Mouse (Mus musculus): ENCODE measurements around the gene Fzd4.
A peak's percentile ranks its signal among the peaks of the same experiment; 100 is the strongest.

The Fzd4 gene

DNA sequence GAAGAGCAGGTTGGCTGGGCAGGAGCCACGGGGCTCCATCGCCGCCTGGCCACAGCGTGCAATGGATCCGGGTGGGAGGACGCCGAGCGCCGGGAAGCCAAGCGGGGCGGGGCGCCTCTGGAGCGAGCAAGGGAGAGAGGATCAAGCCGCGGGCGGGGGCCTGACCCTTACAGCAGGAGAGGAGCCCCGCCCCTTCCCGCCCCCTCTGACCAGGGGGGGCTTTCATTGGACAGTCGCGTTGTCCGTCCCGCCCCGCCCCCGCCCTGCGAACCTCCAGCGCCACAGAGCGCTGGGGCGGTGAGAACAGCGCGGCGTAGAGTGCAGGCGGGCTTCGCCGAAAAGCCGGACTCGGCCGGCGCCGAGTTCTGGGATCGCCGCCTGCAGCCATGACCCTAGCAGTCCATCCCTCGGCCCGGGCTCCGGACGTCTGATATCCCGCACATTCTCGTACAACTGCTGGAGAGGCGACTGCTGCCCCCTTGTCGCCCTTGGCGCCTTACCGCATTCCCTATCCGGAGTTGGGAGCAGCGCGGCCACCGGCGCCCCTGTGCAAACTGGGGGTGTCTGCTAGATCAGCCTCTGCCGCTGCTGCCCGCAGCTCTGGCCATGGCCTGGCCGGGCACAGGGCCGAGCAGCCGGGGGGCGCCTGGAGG lies at the start of gene Fzd4, which contains the start of gene Tmem135:
TSS of gene Fzd4 (plus strand) at position 275 of the 653 bp plus-strand sequence.
TSS of gene Tmem135 (minus strand) at position 142 of the 653 bp plus-strand sequence.
- peak; percentile 97 for DNase-seq

DNA sequence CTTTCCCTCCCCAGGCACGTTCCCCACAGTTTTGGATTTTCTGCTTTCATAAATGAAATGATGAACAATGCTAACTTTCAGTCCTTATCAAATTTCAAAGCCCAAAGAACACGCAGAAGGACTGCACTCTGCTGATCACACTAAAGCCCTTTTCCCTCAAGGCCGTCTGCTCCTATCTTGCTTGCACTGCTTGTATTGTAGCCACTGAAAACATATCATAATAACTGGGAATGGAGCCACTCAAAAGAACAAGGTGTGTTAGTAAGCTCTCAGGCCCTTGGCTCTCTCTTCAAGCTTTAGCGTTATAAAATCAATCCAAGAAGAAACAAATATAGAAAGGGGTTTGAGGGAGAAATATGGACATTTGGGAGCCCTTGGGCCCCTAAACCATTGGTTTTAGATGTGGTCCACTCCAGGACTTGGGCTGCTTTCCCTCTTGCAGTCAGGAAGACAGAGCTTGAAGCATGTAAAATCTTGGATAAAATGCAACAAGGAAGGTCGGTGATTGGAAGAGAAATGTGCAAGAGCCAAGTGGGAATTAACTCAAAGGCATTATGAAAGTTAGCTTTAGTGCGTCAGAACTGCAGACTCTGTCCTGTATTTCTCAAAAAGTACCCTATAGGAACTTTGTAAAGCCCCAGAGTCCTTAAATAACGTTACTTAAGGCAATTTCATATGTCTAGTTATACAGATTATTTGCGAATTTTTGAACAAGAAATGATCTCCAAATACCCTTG lies 48.5 kb upstream of the Fzd4 start:
- DNase-seq: no peak

DNA sequence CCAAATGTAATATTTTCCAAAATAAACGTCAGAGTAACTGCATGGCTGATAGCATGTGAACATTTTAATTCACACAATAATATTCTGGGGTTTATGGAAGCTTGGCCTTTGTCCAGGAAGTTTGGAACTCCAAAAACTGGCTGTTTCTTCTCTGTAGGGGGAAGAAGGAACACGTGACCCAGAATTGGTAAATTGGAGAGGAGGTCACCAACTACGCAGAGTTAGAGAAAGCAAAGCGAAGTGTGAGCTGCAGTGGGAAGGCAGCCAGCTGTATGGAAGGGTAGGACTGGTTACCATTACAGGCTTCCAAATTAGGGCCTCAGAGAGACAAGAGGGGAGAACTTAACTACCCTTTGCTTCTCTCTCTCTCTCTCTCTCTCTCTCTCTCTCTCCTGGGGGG lies 47.8 kb upstream of the Fzd4 start:
- no peak for DNase-seq

DNA sequence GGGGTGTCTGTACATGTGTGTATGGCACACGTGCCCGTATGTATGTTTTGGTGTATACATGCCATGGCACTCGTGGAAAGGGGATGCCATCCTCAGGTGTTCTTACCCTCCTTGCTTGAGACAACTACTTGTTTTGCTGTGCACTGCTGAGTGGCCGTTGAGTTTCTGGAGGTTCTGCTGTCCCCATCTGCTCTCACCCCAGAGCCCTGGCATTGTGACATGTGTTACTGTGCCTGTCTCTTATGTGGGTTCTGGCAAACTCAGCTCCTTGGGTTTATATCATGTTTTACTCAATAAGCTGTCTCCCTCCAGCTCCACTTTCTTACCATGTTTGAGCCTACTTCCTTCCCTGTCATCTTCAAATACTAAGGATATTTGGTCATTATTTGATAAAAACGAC lies 40.2 kb upstream of the Fzd4 start:
- DNase-seq: no peak

DNA sequence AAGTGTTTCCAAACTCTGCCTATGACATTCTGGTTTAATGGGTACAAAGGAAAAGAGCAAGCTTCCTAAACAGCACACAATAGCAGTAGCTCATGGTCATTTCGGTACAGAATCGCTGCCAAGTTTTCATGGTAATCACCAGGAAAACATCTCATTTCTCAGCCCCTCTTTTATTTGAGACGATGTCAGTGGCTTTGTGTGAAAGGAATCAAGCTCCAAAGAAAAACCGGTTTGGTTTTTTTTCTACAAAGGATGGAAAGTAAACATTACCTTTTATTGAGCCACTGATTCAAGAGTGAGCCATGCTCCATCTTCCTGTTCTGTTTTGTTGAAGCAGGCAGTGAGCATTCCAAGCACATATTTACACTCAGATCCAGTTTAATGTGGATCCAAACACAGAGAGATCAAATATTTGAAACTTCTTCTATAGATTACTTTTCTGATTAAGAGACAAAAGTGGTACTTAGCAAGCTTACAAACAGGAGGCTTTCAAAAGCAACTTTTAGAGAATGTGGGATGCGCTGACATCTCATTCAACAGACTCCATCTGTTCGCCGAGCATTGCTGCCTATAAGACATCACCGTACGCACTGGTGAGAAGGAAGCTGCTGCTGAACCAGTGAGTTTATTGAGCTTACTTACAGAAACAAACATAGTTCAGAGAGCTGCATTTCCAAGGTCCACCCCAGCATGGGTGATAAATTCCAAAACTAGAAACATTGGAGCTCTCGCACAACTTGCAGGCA lies 38.8 kb upstream of the Fzd4 start:
- DNase-seq: no peak

DNA sequence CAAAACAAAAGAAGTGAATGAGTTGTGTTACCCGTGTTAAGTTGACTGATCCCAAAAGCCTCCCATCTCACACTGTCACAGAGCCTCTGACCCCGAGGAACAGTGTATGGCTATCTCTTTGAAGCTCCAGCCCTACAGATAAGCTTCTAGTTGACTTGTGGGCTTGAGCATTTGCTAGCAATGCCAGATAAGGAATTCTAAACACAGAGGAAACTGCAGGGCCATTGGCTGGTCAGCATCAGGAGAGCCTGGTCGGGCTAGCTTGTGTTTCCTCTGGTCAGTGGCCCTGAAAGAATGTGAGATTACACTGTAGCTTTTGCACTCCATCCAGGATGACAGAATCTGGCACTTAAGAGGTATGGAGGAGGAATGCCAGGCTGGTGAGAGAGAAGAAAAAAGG lies 36.5 kb upstream of the Fzd4 start:
- no peak for DNase-seq

DNA sequence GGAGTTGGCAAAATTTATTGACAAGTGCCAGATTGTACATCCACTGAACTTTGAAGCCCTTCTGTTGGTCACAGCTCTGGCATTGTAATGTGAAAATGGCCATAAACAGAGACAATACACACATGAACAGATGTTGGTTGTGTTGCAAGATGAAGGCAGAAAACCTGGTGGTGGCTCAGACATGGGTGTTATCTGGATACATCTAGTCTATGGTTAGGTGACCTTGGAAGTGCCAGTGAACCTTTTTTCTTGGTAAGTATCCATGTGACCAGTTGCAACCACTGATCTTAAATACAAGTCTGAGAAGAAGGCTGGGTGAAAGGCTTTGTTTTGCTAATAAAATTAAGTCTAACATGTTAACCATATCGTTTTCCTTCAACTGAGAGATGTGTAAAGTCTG lies 34.1 kb upstream of the Fzd4 start:
- no peak for DNase-seq

DNA sequence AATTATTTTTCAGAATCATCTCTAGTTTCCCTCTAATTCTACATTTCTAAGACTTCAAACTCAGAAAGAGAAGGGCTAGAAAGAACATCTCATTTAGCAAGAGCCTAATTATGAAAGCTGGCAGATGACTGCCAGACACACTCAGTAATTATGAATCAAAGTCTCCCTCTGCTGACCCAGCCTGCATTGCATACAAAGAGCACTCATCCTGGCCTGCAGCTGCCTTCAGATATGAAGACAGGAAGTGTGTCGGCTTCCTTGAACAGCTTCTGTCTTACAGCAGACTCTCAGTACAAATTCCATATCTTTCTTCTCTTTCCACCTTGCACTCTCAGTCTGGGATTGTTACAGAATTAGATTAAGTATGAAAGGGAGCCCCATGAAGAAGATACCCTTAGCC lies 33.2 kb upstream of the Fzd4 start:
- peak; percentile 41 for DNase-seq

DNA sequence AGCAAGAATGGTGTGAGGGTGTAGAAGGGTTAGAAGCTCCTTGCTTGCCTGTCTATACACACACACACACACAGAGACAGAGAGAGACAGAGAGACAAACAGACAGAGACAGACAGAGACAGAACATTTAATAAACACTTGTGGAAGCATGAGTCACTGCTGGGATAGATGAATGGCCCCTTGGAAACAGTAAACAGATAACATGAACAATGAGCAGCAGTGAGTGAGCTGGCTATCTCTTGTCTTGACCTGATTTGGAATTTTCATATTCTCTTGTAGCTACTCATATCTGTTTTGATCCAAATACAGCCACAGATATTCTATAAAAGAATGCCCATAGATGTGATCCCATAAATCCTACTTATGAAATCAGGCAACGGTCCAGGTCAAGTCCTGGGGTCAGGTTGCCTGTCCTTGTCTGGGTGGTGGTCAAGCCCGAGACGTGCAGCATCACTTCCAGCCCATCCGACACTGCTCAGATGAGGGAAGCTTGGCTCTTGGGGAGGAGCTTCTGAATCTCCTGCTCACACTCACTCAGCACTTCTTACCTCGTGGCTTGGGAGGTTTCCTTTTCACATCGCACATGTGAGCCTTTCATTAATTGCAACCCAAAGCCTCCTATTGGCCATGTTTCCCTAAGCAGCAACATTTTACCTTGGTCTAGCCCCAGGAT lies 32.4 kb upstream of the Fzd4 start:
- no peak for DNase-seq

DNA sequence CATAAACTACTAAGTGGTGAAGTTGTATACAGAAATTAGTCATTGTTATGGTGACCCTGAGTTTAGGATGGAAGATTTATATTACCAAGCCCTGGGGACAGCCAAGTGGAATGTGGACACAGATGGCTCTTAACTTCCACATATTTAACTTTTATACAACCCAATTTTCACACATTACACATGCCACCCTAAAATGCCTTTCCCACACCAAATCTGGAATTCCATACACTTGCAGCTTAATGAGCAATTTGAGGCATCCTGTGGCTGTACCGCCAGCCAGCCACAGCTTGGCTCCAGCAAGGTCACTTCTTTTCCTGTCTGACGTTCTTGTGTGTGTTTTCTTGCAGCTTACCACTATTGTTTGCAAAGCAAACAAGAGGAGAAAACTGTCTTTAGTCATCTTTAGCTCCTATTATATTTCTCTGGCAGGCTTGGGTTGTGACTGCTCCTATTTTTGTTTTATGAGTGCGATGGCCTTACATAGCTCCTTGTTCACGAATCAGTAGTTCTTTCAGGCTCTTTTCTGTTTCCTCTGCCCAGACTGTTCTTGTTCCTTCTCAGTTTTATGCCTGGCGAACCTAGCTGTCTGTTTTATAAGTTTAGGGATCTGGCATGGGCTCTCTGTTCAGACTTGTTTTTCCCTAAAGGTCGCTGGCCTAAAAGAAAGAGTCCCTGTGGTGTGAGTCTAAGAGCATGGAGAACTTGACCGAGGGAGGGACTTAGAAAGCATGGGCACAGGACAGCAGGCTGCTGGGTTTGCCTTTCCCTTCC lies 23.0 kb upstream of the Fzd4 start:
- no peak for DNase-seq

DNA sequence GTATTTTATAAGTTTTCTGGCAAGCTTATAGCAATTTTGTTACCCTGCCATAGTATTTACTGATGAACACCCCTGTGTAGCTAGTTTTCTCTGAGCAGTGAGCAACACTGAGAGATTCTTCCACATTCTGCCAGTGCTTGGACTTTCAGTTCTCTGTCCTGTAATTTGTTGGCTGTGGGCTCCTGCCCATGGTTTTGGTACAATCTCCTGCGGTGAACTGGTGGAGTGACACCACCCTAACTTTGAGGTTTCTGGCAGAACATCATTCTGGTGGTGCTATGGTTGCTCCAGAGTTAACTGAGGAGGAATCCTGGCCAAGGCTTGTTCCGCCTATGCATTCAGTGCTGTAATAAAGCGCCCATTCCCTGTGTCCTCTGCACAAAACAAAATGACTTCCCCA lies 21.3 kb upstream of the Fzd4 start:
- no peak for DNase-seq

DNA sequence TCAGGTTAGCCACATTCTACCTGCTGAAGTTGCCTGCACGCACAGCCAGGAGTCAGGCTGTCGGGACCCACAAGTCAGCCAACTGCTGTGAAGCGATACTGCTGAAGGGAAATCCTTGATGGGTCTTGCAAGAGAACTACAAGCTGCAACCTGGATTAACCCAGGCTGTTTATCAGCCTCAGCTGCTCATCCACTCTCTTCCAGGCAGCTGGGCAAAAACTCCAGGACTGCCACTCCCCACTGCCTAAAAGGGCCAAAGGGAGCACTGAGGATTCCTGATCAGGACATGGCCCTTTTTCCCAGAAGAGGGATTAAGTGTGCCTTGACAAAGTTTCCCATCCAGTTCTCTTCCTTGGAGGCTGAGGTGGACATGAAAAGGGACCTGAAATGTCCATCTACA lies 15.2 kb upstream of the Fzd4 start:
- no peak for DNase-seq

DNA sequence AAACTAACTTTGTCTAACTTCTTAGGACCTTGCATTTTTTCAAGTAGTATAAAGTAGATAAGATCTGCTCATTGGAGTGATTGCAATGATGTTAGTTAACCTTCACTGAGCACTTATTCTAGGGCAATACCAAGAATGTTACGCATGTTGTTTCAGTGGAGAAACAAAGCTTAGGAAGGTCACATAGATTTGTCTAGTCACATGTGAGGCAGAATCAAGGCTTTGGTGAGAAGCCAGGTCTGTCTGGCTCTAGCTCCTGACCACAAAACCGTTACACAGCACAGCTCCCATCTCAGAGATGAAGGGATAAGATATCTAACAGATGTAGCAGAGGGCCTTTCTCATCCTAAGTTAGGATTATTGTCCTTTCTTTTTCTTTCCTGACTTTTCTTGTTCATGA lies 13.5 kb upstream of the Fzd4 start:
- no peak for DNase-seq

DNA sequence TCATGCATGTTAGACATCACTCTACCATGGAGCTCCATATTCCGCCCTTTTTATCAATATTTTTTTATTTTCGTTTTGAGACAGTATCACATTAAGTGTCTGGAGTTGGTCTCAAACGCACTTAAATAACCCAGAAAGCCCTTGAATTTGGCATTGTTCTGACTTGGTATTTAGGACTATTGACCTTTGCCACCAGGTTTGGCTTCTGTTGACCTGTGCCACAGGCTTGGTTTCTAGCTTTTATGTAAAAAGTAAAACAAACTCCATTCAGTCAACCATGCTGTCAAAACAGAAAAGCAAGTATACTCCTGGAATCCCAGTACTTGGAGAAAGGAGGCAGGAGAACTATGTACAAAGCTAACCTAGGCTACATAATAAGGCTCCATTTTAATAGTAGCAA lies 12.9 kb upstream of the Fzd4 start:
- no peak for DNase-seq

DNA sequence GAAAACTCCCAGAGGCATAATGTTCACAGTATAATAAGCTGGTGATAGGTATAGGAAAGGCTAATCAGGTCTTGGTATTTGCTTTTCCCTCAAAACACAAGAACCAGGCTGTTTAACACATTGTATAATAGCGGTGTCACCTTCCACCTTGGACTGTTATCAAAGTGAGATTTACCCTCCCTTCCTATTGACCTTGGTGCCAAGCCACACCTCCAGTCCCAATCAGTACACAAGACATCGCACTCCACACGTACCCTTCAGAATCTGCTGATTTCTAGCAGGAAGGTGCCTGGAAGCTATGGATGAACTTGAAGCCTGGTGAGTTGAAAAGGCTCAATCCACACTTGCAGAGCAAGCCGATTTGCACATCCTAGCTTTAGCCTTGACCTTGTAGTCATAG lies 12.3 kb upstream of the Fzd4 start:
- peak; percentile 26 for DNase-seq

DNA sequence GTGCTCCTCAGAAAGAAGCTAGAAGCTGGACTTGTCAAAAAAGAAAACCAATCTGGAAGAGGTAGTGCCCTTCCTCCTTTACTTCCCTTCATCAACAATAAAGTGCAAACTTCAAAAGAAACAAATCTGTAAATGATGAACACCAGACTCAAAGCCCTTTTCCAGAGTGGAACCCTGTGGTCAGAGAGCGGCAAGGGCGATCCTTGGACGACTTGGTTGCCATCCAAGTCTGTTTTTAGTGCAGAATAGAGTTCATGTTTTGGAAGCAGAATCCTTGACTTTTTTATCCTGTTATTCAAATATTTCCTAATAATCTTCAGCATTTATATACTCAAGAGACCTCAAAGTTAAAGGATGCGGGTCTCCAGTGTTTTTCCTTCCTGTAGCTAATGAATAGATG lies 11.8 kb upstream of the Fzd4 start:
- peak; percentile 26 for DNase-seq

DNA sequence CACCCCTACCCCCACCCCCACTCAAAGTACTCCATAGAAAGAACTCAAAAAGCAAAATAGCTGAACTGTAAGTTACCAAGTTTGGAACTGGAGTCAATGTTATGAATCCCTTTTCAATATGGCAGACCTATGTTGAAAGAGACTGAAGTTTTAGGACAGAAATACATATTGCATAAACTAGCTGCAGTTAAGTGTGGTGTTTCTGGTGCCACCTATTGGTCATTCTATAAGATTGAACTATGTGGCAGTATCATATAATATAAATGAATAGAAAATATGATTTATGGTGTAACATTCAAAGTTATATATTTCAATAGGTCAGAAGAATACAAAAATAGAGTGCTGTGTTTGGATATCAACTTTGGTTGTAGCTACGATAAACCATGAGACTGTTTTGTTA lies 11.3 kb upstream of the Fzd4 start:
- no peak for DNase-seq

DNA sequence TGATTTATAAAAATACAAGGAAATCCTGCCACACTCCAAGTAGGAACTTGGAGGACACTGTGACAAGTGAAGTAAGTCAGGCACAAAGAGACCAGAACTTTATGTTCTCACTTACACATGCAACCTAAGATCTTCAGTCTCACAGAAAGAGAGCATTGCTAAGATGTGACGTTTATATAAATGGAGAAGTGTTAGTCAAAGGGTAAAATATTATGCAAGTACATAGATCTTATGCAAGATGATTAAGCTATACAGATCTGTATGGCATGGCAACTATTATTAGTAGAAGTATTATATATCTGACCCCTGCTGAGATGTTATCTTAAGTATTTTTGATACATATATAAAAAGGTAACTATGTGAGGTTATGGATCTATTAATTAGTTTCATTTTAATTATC lies 8.8 kb upstream of the Fzd4 start:
- no peak for DNase-seq

DNA sequence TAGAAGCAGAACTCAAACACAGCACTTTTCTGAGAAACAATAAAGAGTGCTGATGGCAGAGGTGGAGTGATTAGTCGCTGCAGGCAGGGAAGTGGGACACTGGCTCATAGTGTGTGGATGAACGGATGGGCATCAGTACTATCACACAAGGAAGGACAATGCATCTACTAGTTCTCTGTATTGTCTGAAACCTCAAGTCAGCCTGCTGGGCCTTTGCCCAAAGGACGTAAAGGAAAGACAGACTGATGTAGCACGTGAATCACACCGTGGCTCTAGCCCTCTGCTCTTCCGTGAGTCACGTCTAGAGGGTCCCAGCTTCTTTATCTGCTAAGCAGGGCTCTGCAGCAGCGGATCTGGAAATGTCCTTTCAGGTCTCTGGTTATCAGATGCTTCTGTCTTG lies 7.8 kb upstream of the Fzd4 start:
- DNase-seq: no peak

DNA sequence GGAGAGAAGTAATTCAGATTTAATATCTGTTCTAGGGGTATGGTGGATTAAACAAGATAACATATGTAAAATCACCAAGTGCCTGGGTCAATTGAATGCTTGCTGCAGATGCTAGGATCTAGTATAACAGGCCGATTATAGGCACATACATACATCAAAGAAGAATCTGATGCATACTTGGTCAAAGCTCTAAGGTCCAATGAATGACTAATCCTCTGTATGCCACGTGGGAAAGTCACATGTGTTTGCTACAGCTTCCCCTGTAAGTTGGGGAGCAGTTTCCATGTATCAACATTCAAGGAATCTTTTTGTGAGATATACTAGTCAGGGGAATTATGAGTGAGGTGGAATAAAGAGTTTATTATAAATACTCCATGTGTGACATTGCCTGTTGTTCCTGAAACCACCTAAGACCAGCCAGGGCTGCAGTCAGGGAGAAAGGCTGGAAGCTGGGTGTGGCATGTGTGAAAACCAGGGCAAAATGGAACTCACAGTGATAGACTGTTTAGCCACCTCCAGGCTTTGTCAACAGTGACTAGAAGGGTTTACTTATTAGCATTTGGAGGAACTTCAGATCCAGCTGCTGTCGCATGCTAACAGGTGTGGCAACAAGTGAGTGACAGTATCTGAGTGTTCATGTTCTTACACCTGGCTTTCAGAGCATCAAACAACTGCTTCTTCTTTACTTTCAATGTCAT lies 6.2 kb upstream of the Fzd4 start:
- no peak for DNase-seq

DNA sequence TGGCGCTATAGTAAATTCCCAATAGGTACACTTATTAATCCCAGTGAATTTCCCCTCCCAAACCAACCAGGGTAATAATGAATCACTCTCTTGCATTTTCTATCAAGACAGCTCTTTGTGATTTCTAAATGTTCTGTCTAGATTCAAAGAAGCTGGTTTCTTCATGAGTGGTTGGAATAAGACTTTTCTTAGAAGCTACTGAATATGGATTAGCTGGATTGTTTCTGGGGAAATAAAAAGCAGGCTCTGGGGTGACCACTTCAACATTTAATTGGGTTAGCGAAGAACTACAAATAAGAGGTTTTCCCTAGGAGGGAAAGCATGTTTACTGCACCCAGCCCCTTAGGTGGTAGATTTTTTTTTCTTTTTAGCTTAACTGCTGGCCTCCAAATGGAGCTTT lies 3.4 kb upstream of the Fzd4 start:
- no peak for DNase-seq
